Mouse (Mus musculus): ENCODE results near the gene Lrrc37a. TPM values are rescaled to one million over a fixed set of nuclear protein-coding genes. Genes with fewer than 3 reads are reported as not detected.

The Lrrc37a gene
- polyA plus RNA-seq, 1 experiment from 2014 or later, result not detected

DNA sequence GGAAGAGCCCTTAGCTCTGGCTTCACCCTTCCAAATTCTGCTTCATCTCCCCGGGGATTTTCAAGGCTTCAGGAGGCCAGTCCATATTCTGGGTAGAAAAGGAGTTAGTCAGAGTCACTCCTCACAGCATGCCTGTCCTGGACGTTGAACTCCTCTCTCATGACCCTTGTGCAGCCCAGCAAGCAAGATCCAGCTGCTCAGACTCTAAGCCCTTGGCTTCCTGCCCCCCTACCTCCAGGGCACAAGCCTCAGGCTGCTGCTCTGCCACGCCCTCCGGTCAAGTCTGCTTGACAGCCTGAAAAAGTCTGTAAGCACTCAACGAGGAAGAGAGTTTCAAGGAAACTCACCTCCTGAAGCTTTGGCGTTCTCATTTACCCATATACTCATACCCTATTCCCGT, 97.8 kb downstream of the Lrrc37a start:
- Histone ChIP-seq H3K36me3 (ENCODE audit: control insufficient read depth, insufficient read depth, low read length) (peaks cover 7% of the 10 kb centered on the region; the same call in 1 of the 2 replicates), H3K27me3 (replicated peaks; ENCODE audit: control insufficient read depth, insufficient read depth, low read length) (no peaks in the 10 kb centered on the region), H3K4me3 (ENCODE audit: low read depth, low read length) (no peak overlapping the region), H3K4me1 (ENCODE audit: control insufficient read depth, insufficient read depth, low read length) (peaks cover 4% of the 10 kb centered on the region), H3K27ac (replicated peaks; ENCODE audit: low read depth, low read length) (no peak overlapping the region), H3K9me3 (ENCODE audit: control insufficient read depth, low read length) (no peaks in the 10 kb centered on the region), H3K9ac (ENCODE audit: low read depth, low read length) (no peak overlapping the region), H3K4me2 (ENCODE audit: low read depth, low read length) (no peak overlapping the region)
- ATAC-seq (ENCODE audit: low read depth) (no peak), DNase-seq (ENCODE audit: low spot score) (no peak)
- 71% methylated on average over 7 of the region's 7 CpGs for WGBS

DNA sequence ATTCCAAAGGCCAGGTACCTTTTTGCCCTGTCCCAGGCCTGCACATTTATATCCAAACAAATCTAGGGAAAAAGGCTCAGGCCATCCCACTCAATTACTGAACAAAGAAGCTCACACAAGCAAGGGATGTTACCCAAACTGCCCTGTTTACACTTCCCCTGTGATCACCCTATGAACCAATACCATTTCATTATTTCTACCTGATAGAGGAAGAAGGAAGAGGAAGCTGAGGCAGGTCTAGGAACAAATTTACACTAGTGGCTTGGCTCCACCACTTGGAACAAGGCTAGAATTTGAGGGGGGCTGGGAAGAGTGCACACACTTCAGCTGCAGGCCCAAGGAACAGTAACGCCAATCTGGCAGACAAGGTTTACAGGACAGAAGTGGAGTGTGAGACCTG, 98.6 kb downstream of the Lrrc37a start:
- Histone ChIP-seq H3K9ac (ENCODE audit: low read depth, low read length) (no peak overlapping the region), H3K27me3 (replicated peaks; ENCODE audit: control insufficient read depth, insufficient read depth, low read length) (no peaks in the 10 kb centered on the region), H3K4me2 (ENCODE audit: low read depth, low read length) (no peak overlapping the region), H3K4me1 (ENCODE audit: control insufficient read depth, insufficient read depth, low read length) (no peaks in the 10 kb centered on the region), H3K27ac (replicated peaks; ENCODE audit: low read depth, low read length) (no peak overlapping the region), H3K36me3 (ENCODE audit: control insufficient read depth, insufficient read depth, low read length) (peaks cover 7% of the 10 kb centered on the region; the same call in 1 of the 2 replicates), H3K4me3 (ENCODE audit: low read depth, low read length) (no peak overlapping the region), H3K9me3 (ENCODE audit: control insufficient read depth, low read length) (no peaks in the 10 kb centered on the region)
- ATAC-seq (ENCODE audit: low read depth), result no peak
- DNase-seq (ENCODE audit: low spot score), result no peak
- 83% methylated on average over 1 of the region's 1 CpGs for WGBS

DNA sequence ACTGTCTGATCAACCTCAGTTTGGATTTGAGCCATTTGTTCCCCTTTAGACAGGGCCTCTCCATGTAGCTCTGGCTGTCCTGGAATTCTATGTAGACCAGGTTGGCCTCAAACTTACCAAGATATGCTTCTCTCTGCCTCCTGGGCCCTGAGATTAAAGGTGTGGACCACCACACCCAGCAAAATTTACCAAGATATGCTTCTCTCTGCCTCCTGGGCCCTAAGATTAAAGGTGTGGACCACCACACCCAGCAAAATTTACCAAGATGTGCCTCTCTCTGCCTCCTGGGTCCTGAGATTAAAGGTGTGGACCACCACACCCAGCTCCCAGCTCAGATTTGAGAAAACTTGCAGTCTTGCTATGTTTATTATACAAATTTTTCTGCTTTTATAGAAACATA, 99.8 kb downstream of the Lrrc37a start:
- Histone ChIP-seq H3K4me3 (ENCODE audit: low read depth, low read length) (no peak overlapping the region), H3K36me3 (ENCODE audit: control insufficient read depth, insufficient read depth, low read length) (peaks cover 7% of the 10 kb centered on the region; the same call in 1 of the 2 replicates), H3K4me2 (ENCODE audit: low read depth, low read length) (no peak overlapping the region), H3K4me1 (ENCODE audit: control insufficient read depth, insufficient read depth, low read length) (no peaks in the 10 kb centered on the region), H3K9ac (ENCODE audit: low read depth, low read length) (no peak overlapping the region), H3K9me3 (ENCODE audit: control insufficient read depth, low read length) (no peaks in the 10 kb centered on the region), H3K27me3 (replicated peaks; ENCODE audit: control insufficient read depth, insufficient read depth, low read length) (no peaks in the 10 kb centered on the region), H3K27ac (replicated peaks; ENCODE audit: low read depth, low read length) (no peak overlapping the region)
- DNase-seq (ENCODE audit: low spot score), result no peak
- ATAC-seq (ENCODE audit: low read depth), result no peak

DNA sequence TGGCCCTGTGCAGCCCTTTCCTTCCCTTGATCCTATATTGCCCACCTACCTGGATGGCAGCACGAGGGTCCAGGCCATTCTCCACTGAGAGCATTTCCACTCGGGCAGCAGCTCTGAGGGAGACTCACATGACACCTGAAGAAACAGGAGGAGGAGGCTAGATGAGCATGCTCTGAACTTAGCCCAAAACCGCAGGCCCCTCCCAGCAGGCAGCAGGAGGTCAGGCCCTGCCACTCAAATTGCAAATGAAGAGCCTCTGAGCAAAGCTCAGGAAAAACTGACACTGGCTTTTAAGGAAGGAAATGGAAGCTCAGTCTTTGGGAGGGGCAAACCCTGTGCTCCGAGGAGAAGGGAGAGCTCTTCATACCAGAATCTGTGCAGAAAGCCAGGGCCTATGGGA, 100.6 kb downstream of the Lrrc37a start:
- ATAC-seq (ENCODE audit: low read depth) (no peak), DNase-seq (ENCODE audit: low spot score) (peak; percentile 8)
- H3K9ac ChIP-seq (ENCODE audit: low read depth, low read length), result no peak overlapping the region
- H3K9me3 ChIP-seq (ENCODE audit: control insufficient read depth, low read length), result no peaks in the 10 kb centered on the region
- whole genome bisulfite sequencing, result 46% methylated on average over 4 of the region's 4 CpGs
- no peak overlapping the region for H3K4me3 ChIP-seq (ENCODE audit: low read depth, low read length)
- H3K4me2 ChIP-seq (ENCODE audit: low read depth, low read length), result no peak overlapping the region
- no peaks in the 10 kb centered on the region for H3K27me3 ChIP-seq (replicated peaks; ENCODE audit: control insufficient read depth, insufficient read depth, low read length)
- peaks cover 10% of the 10 kb centered on the region; the same call in 1 of the 2 replicates for H3K36me3 ChIP-seq (ENCODE audit: control insufficient read depth, insufficient read depth, low read length)
- H3K4me1 ChIP-seq (ENCODE audit: control insufficient read depth, insufficient read depth, low read length), result no peaks in the 10 kb centered on the region
- no peak overlapping the region for H3K27ac ChIP-seq (replicated peaks; ENCODE audit: low read depth, low read length)

DNA sequence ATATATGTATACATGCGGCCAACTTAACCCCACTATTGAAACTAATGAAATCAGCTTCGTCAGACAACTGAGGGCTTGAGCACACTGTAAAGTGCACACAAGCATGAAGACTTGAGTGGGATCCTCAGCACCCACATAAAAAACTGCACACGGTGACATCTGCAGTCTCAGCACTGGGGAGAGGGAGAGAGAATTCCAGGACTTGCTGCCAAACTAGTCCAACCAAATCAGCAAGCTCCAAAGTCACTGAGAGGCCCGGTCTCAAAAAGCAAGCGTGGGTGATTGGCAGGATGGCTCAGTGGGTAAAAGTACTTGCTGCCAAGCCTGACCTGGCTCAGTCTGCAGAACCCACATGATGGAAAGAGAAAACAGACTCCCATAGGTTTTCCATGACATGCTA, 101.7 kb downstream of the Lrrc37a start:
- Histone ChIP-seq H3K27ac (replicated peaks; ENCODE audit: low read depth, low read length) (no peak overlapping the region), H3K9ac (ENCODE audit: low read depth, low read length) (no peak overlapping the region), H3K4me2 (ENCODE audit: low read depth, low read length) (no peak overlapping the region), H3K9me3 (ENCODE audit: control insufficient read depth, low read length) (no peaks in the 10 kb centered on the region), H3K4me1 (ENCODE audit: control insufficient read depth, insufficient read depth, low read length) (no peaks in the 10 kb centered on the region), H3K27me3 (replicated peaks; ENCODE audit: control insufficient read depth, insufficient read depth, low read length) (no peaks in the 10 kb centered on the region), H3K4me3 (ENCODE audit: low read depth, low read length) (no peak overlapping the region), H3K36me3 (ENCODE audit: control insufficient read depth, insufficient read depth, low read length) (peaks cover 13% of the 10 kb centered on the region; the same call in 1 of the 2 replicates)
- 91% methylated on average over 5 of the region's 5 CpGs for WGBS
- ATAC-seq (ENCODE audit: low read depth), result no peak
- no peak for DNase-seq (ENCODE audit: low spot score)

DNA sequence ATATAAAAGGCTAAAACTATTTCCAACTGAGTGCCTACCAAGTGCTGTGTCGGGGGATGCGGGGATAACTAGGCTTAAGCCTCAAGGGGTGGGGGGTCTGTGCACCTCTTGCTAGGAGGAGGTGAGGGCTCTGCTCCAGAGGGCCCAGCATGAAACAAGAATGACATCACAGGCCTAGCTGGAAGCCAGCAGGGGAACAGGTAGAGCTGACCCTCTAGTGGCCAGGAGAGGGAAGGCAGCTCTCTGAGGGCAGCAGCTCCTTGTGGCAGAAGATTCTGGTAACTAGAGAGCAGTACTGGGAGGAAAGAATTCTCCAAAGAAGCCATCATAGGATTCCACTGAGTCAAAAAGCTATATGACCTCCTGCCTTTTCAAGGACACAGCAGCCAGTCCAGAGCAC, 102.2 kb downstream of the Lrrc37a start:
- no peak overlapping the region for H3K27ac ChIP-seq (replicated peaks; ENCODE audit: low read depth, low read length)
- H3K9me3 ChIP-seq (ENCODE audit: control insufficient read depth, low read length), result no peaks in the 10 kb centered on the region
- peak; percentile 51 for DNase-seq (ENCODE audit: low spot score)
- H3K4me2 ChIP-seq (ENCODE audit: low read depth, low read length), result no peak overlapping the region
- H3K9ac ChIP-seq (ENCODE audit: low read depth, low read length), result no peak overlapping the region
- no peaks in the 10 kb centered on the region for H3K27me3 ChIP-seq (replicated peaks; ENCODE audit: control insufficient read depth, insufficient read depth, low read length)
- no peaks in the 10 kb centered on the region for H3K4me1 ChIP-seq (ENCODE audit: control insufficient read depth, insufficient read depth, low read length)
- peak; percentile 41; the same call in 1 of the 2 replicates for ATAC-seq (ENCODE audit: low read depth)
- peaks cover 13% of the 10 kb centered on the region; the same call in 1 of the 2 replicates for H3K36me3 ChIP-seq (ENCODE audit: control insufficient read depth, insufficient read depth, low read length)
- H3K4me3 ChIP-seq (ENCODE audit: low read depth, low read length), result no peak overlapping the region
- WGBS, result 54% methylated on average over 2 of the region's 2 CpGs

Other genes starting within 250 kb of the Lrrc37a start
- gene Map3k14, start 237.1 kb downstream of the Lrrc37a start, polyA plus RNA-seq (2014; fragmentation: Nextera tagmentation; extraction: Ambion mirVana), result 4.6 and 5.1 TPM in 2 replicates
- gene Arhgap27, start 140.9 kb downstream of the Lrrc37a start, polyA plus RNA-seq (2014; fragmentation: Nextera tagmentation; extraction: Ambion mirVana), result 8.6 and 9.4 TPM in 2 replicates
- 8.1 and 8.7 TPM in 2 replicates for gene Plekhm1, start 91.9 kb downstream of the Lrrc37a start, polyA plus RNA-seq (2014; fragmentation: Nextera tagmentation; extraction: Ambion mirVana)
- gene Gm884, start 116.5 kb upstream of the Lrrc37a start, polyA plus RNA-seq (2014; fragmentation: Nextera tagmentation; extraction: Ambion mirVana), result not detected in 2 replicates
- not detected in 2 replicates for gene Lyzl6, start 134.3 kb upstream of the Lrrc37a start, polyA plus RNA-seq (2014; fragmentation: Nextera tagmentation; extraction: Ambion mirVana)
- gene Rprml, start 145.0 kb upstream of the Lrrc37a start, polyA plus RNA-seq (2014; fragmentation: Nextera tagmentation; extraction: Ambion mirVana), result not detected in 2 replicates
- gene Gosr2, start 193.3 kb upstream of the Lrrc37a start, polyA plus RNA-seq (2014; fragmentation: Nextera tagmentation; extraction: Ambion mirVana), result 93.7 and 106 TPM in 2 replicates
- 0.42 and 0.52 TPM in 2 replicates for gene Wnt9b, start 245.2 kb upstream of the Lrrc37a start, polyA plus RNA-seq (2014; fragmentation: Nextera tagmentation; extraction: Ambion mirVana)

Measured in embryonic facial prominence, embryonic 14.5 days (tissue).